Mouse (Mus musculus) layer of hippocampus, postnatal 14 days (tissue): ENCODE measurements around the gene Dusp1. TPM values are rescaled to one million over a fixed set of nuclear protein-coding genes. Genes with fewer than 3 reads are reported as not detected.

Experiments used
- DNase-seq, 2 experiments: peaks; one replicate each; pipeline ENCODE4 v3.0.0; 2021 to 2022; ENCODE audit warnings: low spot score in 2 of 2, mixed read lengths in 1 of 2
- total RNA-seq, 2 experiments: library from RNA; stranded (reverse); gene quantifications; 2 replicates each; pipeline ENCODE4 v1.2.3; 2021

Dusp1 gene
- total RNA-seq, 2 experiments from 2014 or later = 20.3 to 24.3 TPM

- peak in 1 of 2 experiments; percentile 44 for DNase-seq
Measured at GRCm38 (mm10) chr17:26584558-26585136, 22.7 kb upstream of the Dusp1 start.

GRCm38 (mm10) chr17:26584063-26584462 is 22.1 kb upstream of the Dusp1 start:
- no peak for DNase-seq

GRCm38 (mm10) chr17:26583606-26584005 is 21.7 kb upstream of the Dusp1 start:
- no peak for DNase-seq

GRCm38 (mm10) chr17:26583056-26583455 is 21.1 kb upstream of the Dusp1 start:
- DNase-seq = no peak

GRCm38 (mm10) chr17:26582297-26582696 is 20.4 kb upstream of the Dusp1 start:
- DNase-seq = peak in 1 of 2 experiments; percentile 74

GRCm38 (mm10) chr17:26580873-26581401 is 19.0 kb upstream of the Dusp1 start:
- no peak for DNase-seq

GRCm38 (mm10) chr17:26579396-26579795 is 17.5 kb upstream of the Dusp1 start:
- DNase-seq = no peak

GRCm38 (mm10) chr17:26578771-26579170 is 16.8 kb upstream of the Dusp1 start:
- no peak for DNase-seq

- no peak for DNase-seq
Measured at GRCm38 (mm10) chr17:26578162-26578561, 16.2 kb upstream of the Dusp1 start.

- DNase-seq = no peak
Measured at GRCm38 (mm10) chr17:26577309-26577708, 15.4 kb upstream of the Dusp1 start.

- no peak for DNase-seq
Measured at GRCm38 (mm10) chr17:26576833-26577232, 14.9 kb upstream of the Dusp1 start.

GRCm38 (mm10) chr17:26575786-26576690 is 14.1 kb upstream of the Dusp1 start:
- no peak for DNase-seq

- no peak for DNase-seq
Measured at GRCm38 (mm10) chr17:26574701-26575100, 12.8 kb upstream of the Dusp1 start.

- DNase-seq = no peak
Measured at GRCm38 (mm10) chr17:26574118-26574517, 12.2 kb upstream of the Dusp1 start.

- no peak for DNase-seq
Measured at GRCm38 (mm10) chr17:26572265-26572664, 10.3 kb upstream of the Dusp1 start.

- no peak for DNase-seq
Measured at GRCm38 (mm10) chr17:26571377-26571776, 9.4 kb upstream of the Dusp1 start.

GRCm38 (mm10) chr17:26570651-26571118 is 8.8 kb upstream of the Dusp1 start:
- DNase-seq = no peak

GRCm38 (mm10) chr17:26569594-26570350 is 7.8 kb upstream of the Dusp1 start:
- no peak for DNase-seq

- no peak for DNase-seq
Measured at GRCm38 (mm10) chr17:26567818-26568173, 5.9 kb upstream of the Dusp1 start.

- DNase-seq = no peak
Measured at GRCm38 (mm10) chr17:26567142-26567817, 5.4 kb upstream of the Dusp1 start.

- no peak for DNase-seq
Measured at GRCm38 (mm10) chr17:26564439-26564838, 2.5 kb upstream of the Dusp1 start.
